Mouse (Mus musculus) heart, embryonic 15.5 days (tissue): Measurements from ENCODE around the gene 4933427I04Rik. TPM values are rescaled to one million over a fixed set of nuclear protein-coding genes. Genes with fewer than 3 reads are reported as not detected.

Experiments
- ATAC-seq: fragments of 200-750 bp; cut with Nextera tagmentation; replicated peaks from 2 replicates; pipeline ENCODE4 v1.8.0; 2017; ENCODE audit warnings: low read depth, moderate TSS enrichment; ENCODE audit not compliant: insufficient number of reproducible peaks, insufficient read depth, low FRiP score
- H3K27ac ChIP-seq: fragments of 300-500 bp; sonication (generic); 2 replicates; pipeline ENCODE4 v1.5.1; 2015; ENCODE audit warnings: mild to moderate bottlenecking, inconsistent platforms
- H3K27me3 ChIP-seq: fragments of 300-500 bp; sonication (generic); 2 replicates; pipeline ENCODE4 v1.6.1; 2015; ENCODE audit warnings: inconsistent platforms
- H3K36me3 ChIP-seq: fragments of 300-500 bp; sonication (generic); 2 replicates; pipeline ENCODE4 v1.6.1; 2015; ENCODE audit warnings: mild to moderate bottlenecking, inconsistent platforms
- H3K4me1 ChIP-seq: fragments of 300-500 bp; sonication (generic); replicated peaks from 2 replicates; pipeline ENCODE4 v1.6.1; 2015; ENCODE audit warnings: inconsistent platforms
- H3K4me2 ChIP-seq: fragments of 300-500 bp; sonication (generic); 2 replicates; pipeline ENCODE4 v1.6.1; 2015; ENCODE audit warnings: inconsistent platforms, mild to moderate bottlenecking, moderate library complexity
- H3K4me3 ChIP-seq: fragments of 300-500 bp; sonication (generic); 2 replicates; pipeline ENCODE4 v1.5.1; 2015; ENCODE audit warnings: mild to moderate bottlenecking, inconsistent platforms
- H3K9ac ChIP-seq: fragments of 300-500 bp; sonication (generic); 2 replicates; pipeline ENCODE4 v1.6.1; 2015; ENCODE audit warnings: mild to moderate bottlenecking, inconsistent platforms
- H3K9me3 ChIP-seq: fragments of 300-500 bp; sonication (generic); replicated peaks from 2 replicates; pipeline ENCODE4 v1.6.1; 2016; ENCODE audit warnings: inconsistent platforms
- WGBS: fragments of 180-500 bp; shearing (Covaris S2); methylation state at CpG from one replicate; pipeline ENCODE4 v1.1.7; 2015; ENCODE audit warnings: mixed read lengths; 5-methylcytosine and 5-hydroxymethylcytosine counted together
- polyA plus RNA-seq: library from polyadenylated mRNA; unstranded; fragments of >200 nt; fragmentation: Nextera tagmentation; extraction: Ambion mirVana; gene quantifications from 2 replicates; pipeline ENCODE4 v1.2.1, GENCODE M21; 2015

4933427I04Rik gene
- polyA plus RNA-seq: not detected in 2 replicates

GRCm38 (mm10) chr4:123859379-123859778 lies at the start of gene 4933427I04Rik:
Gene 4933427I04Rik, plus strand, starts transcription at chr4:123859679.
- Histone ChIP-seq H3K9me3 (no peaks in the 10 kb centered on the region), H3K4me2 (no peak within 1 kb of the TSS), H3K4me1 (no peaks in the 10 kb centered on the region), H3K4me3 (no peak within 1 kb of the TSS), H3K27ac (no peak within 1 kb of the TSS), H3K36me3 (no peaks in the 10 kb centered on the region), H3K9ac (no peak within 1 kb of the TSS), H3K27me3 (no peaks in the 10 kb centered on the region)
- 74% methylated on average over 3 of the region's 3 CpGs for WGBS
- ATAC-seq: no peak

GRCm38 (mm10) chr4:123810475-123811295 lies 48.8 kb upstream of the 4933427I04Rik start:
- ATAC-seq: no peak; the same call in 1 of the 2 replicates
- Histone ChIP-seq H3K27me3 (no peaks in the 10 kb centered on the region), H3K27ac (peak overlapping the region; percentile 46), H3K9ac (no peak overlapping the region), H3K4me3 (no peak overlapping the region), H3K36me3 (no peaks in the 10 kb centered on the region), H3K9me3 (no peaks in the 10 kb centered on the region), H3K4me2 (0 out of 2 replicates have a peak overlapping the region, but pooled peaks have one; percentile 22), H3K4me1 (peaks cover 9% of the 10 kb centered on the region)
- 59% methylated on average over 12 of the region's 12 CpGs for WGBS

GRCm38 (mm10) chr4:123812525-123812924 lies 47.0 kb upstream of the 4933427I04Rik start:
- Histone ChIP-seq H3K4me3 (no peak overlapping the region), H3K4me2 (no peak overlapping the region), H3K36me3 (no peaks in the 10 kb centered on the region), H3K9me3 (no peaks in the 10 kb centered on the region), H3K9ac (no peak overlapping the region), H3K27me3 (no peaks in the 10 kb centered on the region), H3K4me1 (peaks cover 9% of the 10 kb centered on the region), H3K27ac (no peak overlapping the region)
- no peak for ATAC-seq
- 68% methylated on average over 3 of the region's 3 CpGs for WGBS

GRCm38 (mm10) chr4:123814030-123814501 lies 45.4 kb upstream of the 4933427I04Rik start:
- H3K4me3 ChIP-seq: no peak overlapping the region
- H3K9me3 ChIP-seq: no peaks in the 10 kb centered on the region
- WGBS: 61% methylated on average over 7 of the region's 7 CpGs
- no peak overlapping the region for H3K4me2 ChIP-seq
- H3K27ac ChIP-seq: no peak overlapping the region
- no peaks in the 10 kb centered on the region for H3K36me3 ChIP-seq
- no peaks in the 10 kb centered on the region for H3K27me3 ChIP-seq
- H3K9ac ChIP-seq: no peak overlapping the region
- H3K4me1 ChIP-seq: peaks cover 9% of the 10 kb centered on the region
- ATAC-seq: no peak

GRCm38 (mm10) chr4:123819093-123819610 lies 40.3 kb upstream of the 4933427I04Rik start:
- H3K9me3 ChIP-seq: no peaks in the 10 kb centered on the region
- H3K4me3 ChIP-seq: no peak overlapping the region
- H3K36me3 ChIP-seq: no peaks in the 10 kb centered on the region
- no peak for ATAC-seq
- no peak overlapping the region for H3K9ac ChIP-seq
- no peaks in the 10 kb centered on the region for H3K27me3 ChIP-seq
- H3K4me1 ChIP-seq: no peaks in the 10 kb centered on the region
- no peak overlapping the region for H3K4me2 ChIP-seq
- no peak overlapping the region for H3K27ac ChIP-seq
- 54% methylated on average over 4 of the region's 4 CpGs for WGBS

GRCm38 (mm10) chr4:123842126-123842525 lies 17.4 kb upstream of the 4933427I04Rik start:
- H3K9ac ChIP-seq: no peak overlapping the region
- WGBS: 75% methylated on average over 8 of the region's 8 CpGs
- no peak overlapping the region for H3K4me3 ChIP-seq
- H3K9me3 ChIP-seq: 0 out of 2 replicates have a peak, but pooled peaks cover 4% of the 10 kb centered on the region
- H3K4me2 ChIP-seq: no peak overlapping the region
- H3K27ac ChIP-seq: no peak overlapping the region
- H3K27me3 ChIP-seq: no peaks in the 10 kb centered on the region
- H3K4me1 ChIP-seq: no peaks in the 10 kb centered on the region
- ATAC-seq: no peak
- no peaks in the 10 kb centered on the region for H3K36me3 ChIP-seq

GRCm38 (mm10) chr4:123856888-123857287 lies 2.6 kb upstream of the 4933427I04Rik start:
- H3K9me3 ChIP-seq: 0 out of 2 replicates have a peak, but pooled peaks cover 5% of the 10 kb centered on the region
- no peak overlapping the region for H3K4me2 ChIP-seq
- WGBS: 63% methylated on average over 4 of the region's 4 CpGs
- ATAC-seq: no peak
- no peak overlapping the region for H3K4me3 ChIP-seq
- no peak overlapping the region for H3K9ac ChIP-seq
- H3K27ac ChIP-seq: no peak overlapping the region
- H3K36me3 ChIP-seq: no peaks in the 10 kb centered on the region
- H3K27me3 ChIP-seq: no peaks in the 10 kb centered on the region
- H3K4me1 ChIP-seq: no peaks in the 10 kb centered on the region

- H3K27me3 ChIP-seq: no peaks in the 10 kb centered on the region
- 75% methylated on average over 7 of the region's 7 CpGs for WGBS
- no peak overlapping the region for H3K27ac ChIP-seq
- H3K4me1 ChIP-seq: no peaks in the 10 kb centered on the region
- H3K9me3 ChIP-seq: no peaks in the 10 kb centered on the region
- no peaks in the 10 kb centered on the region for H3K36me3 ChIP-seq
- no peak overlapping the region for H3K4me3 ChIP-seq
- ATAC-seq: no peak
- H3K4me2 ChIP-seq: no peak overlapping the region
- H3K9ac ChIP-seq: no peak overlapping the region
These were observed 1.4 kb upstream of the 4933427I04Rik start for GRCm38 (mm10) chr4:123858090-123858489.

- Histone ChIP-seq H3K4me1 (no peaks in the 10 kb centered on the region), H3K27me3 (no peaks in the 10 kb centered on the region), H3K27ac (no peak overlapping the region), H3K4me2 (no peak overlapping the region), H3K4me3 (no peak overlapping the region), H3K36me3 (no peaks in the 10 kb centered on the region), H3K9me3 (no peaks in the 10 kb centered on the region), H3K9ac (no peak overlapping the region)
- 54% methylated on average over 2 of the region's 2 CpGs for WGBS
- no peak for ATAC-seq
These were observed 324 bp downstream of the 4933427I04Rik start for GRCm38 (mm10) chr4:123859803-123860202.

- 77% methylated on average over 5 of the region's 5 CpGs for WGBS
These were observed 1.1 kb downstream of the 4933427I04Rik start for GRCm38 (mm10) chr4:123860621-123861020.

GRCm38 (mm10) chr4:123893726-123894125 lies 34.2 kb downstream of the 4933427I04Rik start:
- WGBS: 82% methylated on average over 5 of the region's 5 CpGs
- H3K27ac ChIP-seq: no peak overlapping the region
- H3K27me3 ChIP-seq: no peaks in the 10 kb centered on the region
- H3K4me1 ChIP-seq: no peaks in the 10 kb centered on the region
- H3K9ac ChIP-seq: no peak overlapping the region
- no peaks in the 10 kb centered on the region for H3K36me3 ChIP-seq
- H3K9me3 ChIP-seq: no peaks in the 10 kb centered on the region
- H3K4me2 ChIP-seq: no peak overlapping the region
- ATAC-seq: no peak
- no peak overlapping the region for H3K4me3 ChIP-seq

More at GRCm38 (mm10) chr4:123860621-123861020, 1.1 kb downstream of the 4933427I04Rik start:
- Histone ChIP-seq H3K4me3 (no peak overlapping the region), H3K27me3 (no peaks in the 10 kb centered on the region), H3K36me3 (no peaks in the 10 kb centered on the region), H3K27ac (no peak overlapping the region), H3K4me1 (no peaks in the 10 kb centered on the region), H3K9ac (no peak overlapping the region), H3K9me3 (no peaks in the 10 kb centered on the region), H3K4me2 (no peak overlapping the region)
- ATAC-seq: no peak
